Mouse (Mus musculus): ENCODE measurements at regions not wholly inside any gene's neighbourhood (a gene's known extent, or its start where the extent isn't known, plus 50 kb on each side); places are given as distances from the start of the nearest gene placed in this dataset.

GRCm38 (mm10) chr13:44212356-44212755 is 427.8 kb downstream of the Cd83 start:
- TF ChIP-seq POLR2A (IDR thresholded peaks at IDR 0.05; ENCODE audit: borderline replicate concordance, extremely low read depth, insufficient read depth, insufficient read length, poor library complexity, severe bottlenecking) (no peak), CTCF (IDR thresholded peaks at IDR 0.05; ENCODE audit: borderline replicate concordance, extremely low read depth, insufficient read depth, insufficient read length) (no peak)

All from brain, embryonic 14.5 days (tissue).